Mouse (Mus musculus) kidney, postnatal 36 days (tissue): ENCODE measurements around the gene Dok7.
A peak's percentile ranks its signal among the peaks of the same experiment; 100 is the strongest.

Experiments
- DNase-seq, 2 experiments: peaks; one replicate each; pipeline ENCODE4 v3.0.0; 2021 to 2022; ENCODE audit warnings: mixed read lengths in 2 of 2

The Dok7 gene

GRCm38 (mm10) chr5:35120024-35120423, 63.5 kb downstream of the Dok7 start:
- DNase-seq, result no peak

DNA sequence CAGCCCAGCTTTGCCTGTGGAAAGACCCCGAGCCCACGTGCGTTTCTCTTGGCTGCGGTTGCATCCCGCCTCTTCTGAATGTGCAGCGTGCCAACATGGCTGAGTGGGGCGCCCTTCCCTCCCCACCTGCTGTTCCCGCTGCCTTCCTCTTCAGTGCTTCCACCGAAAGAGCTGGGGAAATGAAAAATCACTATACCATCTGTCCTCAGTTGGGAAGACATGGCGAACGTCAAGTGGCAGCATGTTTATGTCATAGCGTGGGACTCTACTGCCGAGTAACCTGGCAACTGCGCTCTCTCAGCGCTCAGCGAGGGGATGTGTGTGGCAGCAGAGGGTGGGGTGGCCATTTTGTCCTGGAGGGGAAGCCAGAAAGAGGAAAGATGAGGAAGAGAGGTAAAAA, 72.6 kb downstream of the Dok7 start:
- DNase-seq, result no peak

GRCm38 (mm10) chr5:35129767-35130191, 73.2 kb downstream of the Dok7 start:
- DNase-seq, result no peak

DNA sequence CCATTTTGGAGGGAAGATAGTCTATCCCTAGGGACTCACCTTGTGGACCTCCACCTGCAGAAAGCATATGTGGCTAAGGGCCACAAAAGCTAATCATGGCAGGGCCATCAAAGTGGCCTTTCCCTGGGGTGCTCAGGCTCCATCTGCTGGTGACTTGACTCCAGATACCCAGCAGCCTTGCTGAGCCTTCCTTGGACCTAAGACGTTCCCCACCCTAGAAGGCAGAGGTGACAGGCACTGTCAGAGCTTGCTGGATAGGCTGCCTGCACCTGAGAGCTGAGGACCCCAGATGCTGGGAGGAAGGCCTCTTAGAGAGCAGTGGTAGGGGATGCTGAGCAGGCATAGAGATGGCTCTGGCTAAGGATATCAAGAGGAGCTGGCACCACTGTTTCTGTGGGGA, 74.7 kb downstream of the Dok7 start:
- peak; percentile 8 to 38 for DNase-seq

GRCm38 (mm10) chr5:35131773-35132172, 75.2 kb downstream of the Dok7 start:
- DNase-seq, result peak; percentile 88 to 93

GRCm38 (mm10) chr5:35132278-35132980, 75.9 kb downstream of the Dok7 start:
- DNase-seq, result no peak

DNA sequence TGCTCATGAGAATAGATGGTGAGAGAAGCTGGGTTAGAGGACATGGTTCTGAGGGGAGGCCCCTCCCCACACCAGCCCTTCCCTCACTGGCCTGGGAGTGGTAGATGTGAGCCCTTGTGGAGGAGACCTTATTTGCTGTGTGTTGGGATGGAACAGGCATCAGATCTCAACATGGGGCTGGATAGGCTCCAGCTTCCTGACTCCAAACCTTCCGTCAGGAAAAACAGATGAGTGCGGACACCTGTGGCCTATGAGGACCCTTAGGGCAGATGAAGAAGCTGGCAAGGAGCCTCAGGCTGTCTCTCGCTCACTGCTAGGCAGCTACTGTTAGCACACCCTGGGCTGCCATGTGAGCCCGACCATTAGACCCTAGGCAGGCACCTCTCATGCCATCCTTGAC, 76.9 kb downstream of the Dok7 start:
- DNase-seq, result no peak

DNA sequence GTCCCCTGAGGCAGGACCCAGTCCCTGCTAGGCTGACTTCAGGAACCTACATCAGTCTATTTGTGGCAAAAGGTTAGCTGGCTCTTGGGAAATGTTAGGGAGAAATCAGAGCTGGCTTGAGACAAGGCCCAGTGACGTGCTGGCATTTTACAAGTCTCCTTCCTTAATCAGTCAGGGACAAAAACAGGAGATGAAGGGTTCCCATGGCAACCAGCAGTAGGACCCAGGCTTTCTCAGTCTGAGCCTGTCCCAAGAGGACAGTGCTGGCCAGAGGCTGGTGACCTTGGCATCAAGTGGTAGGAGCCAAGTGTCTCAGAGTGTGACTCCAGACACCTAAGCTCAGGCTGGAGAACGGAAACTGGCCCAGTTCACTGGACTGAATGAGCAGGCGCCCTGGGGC, 77.7 kb downstream of the Dok7 start:
- no peak for DNase-seq

DNA sequence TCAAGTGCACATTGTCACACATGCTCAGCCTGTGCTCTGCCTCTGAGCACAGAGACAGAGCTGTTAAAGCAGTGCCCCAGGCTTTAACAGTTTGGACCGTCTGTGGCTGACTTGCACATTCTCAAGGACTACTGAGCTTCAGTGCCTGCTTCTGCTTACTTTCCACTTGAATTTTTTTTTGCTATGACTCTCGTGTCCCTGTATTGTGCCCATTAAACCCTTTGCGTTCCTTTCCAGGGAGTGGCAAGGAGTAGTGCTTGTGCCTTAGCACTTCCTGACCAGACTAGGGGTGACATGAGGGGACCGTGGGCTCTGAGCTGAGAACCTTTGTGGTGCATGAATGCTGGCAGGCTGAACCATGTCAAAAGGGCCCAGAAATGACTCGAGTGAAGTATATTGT, 79.3 kb downstream of the Dok7 start:
- DNase-seq, result no peak
